ENCODE assay signal across 8 mouse cellular contexts in the genomic region with DNA sequence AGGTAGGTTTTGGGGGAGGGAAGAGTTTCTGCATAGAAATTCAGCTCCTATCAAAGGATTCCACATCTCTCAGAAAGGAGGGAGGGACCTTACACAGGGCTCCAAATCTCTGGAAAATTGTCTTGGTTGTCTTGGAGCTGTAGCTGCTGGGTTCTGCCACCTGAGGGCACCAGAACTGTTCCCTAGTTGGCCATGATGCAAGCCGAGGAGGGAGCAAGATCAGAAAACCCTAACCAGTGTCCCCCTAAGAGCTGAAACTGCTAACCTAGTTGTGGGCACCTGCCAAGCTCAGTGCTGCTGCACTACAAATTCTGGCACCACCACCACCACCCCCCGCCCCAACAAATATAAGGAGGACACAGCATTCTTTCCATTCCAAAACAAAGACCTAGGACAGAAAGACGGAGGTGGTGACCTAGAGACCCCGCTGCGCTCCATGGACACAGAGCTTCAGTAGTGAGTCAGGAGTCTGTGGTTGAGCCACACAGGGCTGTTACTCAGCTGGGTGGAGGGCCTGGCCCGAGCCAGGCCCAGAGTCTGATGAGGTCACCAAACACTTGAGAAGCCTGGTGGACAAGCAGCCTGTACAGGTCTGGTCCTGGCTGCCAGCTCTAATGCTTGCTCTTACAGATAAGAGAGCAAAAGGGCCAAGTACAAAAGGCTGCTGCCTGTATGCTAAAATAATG. TPM values are rescaled to one million over a fixed set of nuclear protein-coding genes. Genes with fewer than 3 reads are reported as not detected.
A peak's percentile ranks its signal among the peaks of the same experiment; 100 is the strongest.
DNase-seq lines count a peak whose midpoint lies in the region; ATAC-seq and TF ChIP-seq lines count a peak whose summit lies in the region.

No protein-coding gene starts in this region.

- H3K4me2 ChIP-seq in hindbrain, embryonic 13.5 days = no peak overlapping the region

- WGBS in spleen, adult 2 months = 74% methylated on average over 6 of the region's 6 CpGs
- WGBS in hindbrain, embryonic 13.5 days = 62% methylated on average over 6 of the region's 6 CpGs

- H3K9me3 ChIP-seq in hindbrain, embryonic 13.5 days = no peaks in the 10 kb centered on the region

- no peaks in the 10 kb centered on the region for H3K27me3 ChIP-seq in spleen, adult 2 months (ENCODE audit: control insufficient read depth, insufficient read depth, low read length)
- H3K27me3 ChIP-seq in hindbrain, embryonic 13.5 days = no peaks in the 10 kb centered on the region

- peak; percentile 55; the same call in 1 of the 2 replicates for TF ChIP-seq CTCF in spleen, adult 2 months (IDR thresholded peaks at IDR 0.05; ENCODE audit: extremely low read depth, insufficient read depth, insufficient read length, insufficient replicate concordance)

- no peak; the same call in 1 of the 2 replicates for ATAC-seq in hindbrain, embryonic 13.5 days (ENCODE audit: low FRiP score)

- no peak overlapping the region for H3K4me3 ChIP-seq in spleen, adult 2 months (ENCODE audit: extremely low read depth, insufficient read depth, insufficient read length)
- no peak overlapping the region for H3K4me3 ChIP-seq in hindbrain, embryonic 13.5 days

- no peak for TF ChIP-seq POLR2A in spleen, adult 2 months (IDR thresholded peaks at IDR 0.05; ENCODE audit: low read depth, low read length)

- 0 out of 2 replicates have a peak overlapping the region, but pooled peaks have one; percentile 8 for H3K9ac ChIP-seq in hindbrain, embryonic 13.5 days

- peak in 1 of 2 experiments; percentile 31 for DNase-seq in spleen, adult 2 months (ENCODE audit: low read depth in 1 of 2, low spot score in 2 of 2)
- DNase-seq in spleen, postnatal 14 days (ENCODE audit: low spot score in 2 of 2) = no peak
- peak; percentile 82 to 83 for DNase-seq in cerebellum, postnatal 14 days
- peak; percentile 70 to 81 for DNase-seq in frontal cortex, postnatal 36 days (ENCODE audit: low spot score in 2 of 2)
- peak; percentile 70 to 81 for DNase-seq in layer of hippocampus, postnatal 10 days (ENCODE audit: low spot score in 2 of 2)
- DNase-seq in lung, postnatal 4 days = peak; percentile 79 to 83
- DNase-seq in skeletal muscle tissue, adult 2 months (ENCODE audit: low read depth, low spot score) = peak; percentile 69

- H3K36me3 ChIP-seq in spleen, adult 2 months (ENCODE audit: control insufficient read depth, insufficient read depth, low read length) = peaks cover 44% of the 10 kb centered on the region
- peaks cover 90% of the 10 kb centered on the region for H3K36me3 ChIP-seq in hindbrain, embryonic 13.5 days

- no peak overlapping the region for H3K27ac ChIP-seq in spleen, adult 2 months (ENCODE audit: insufficient read depth, low read length)
- H3K27ac ChIP-seq in hindbrain, embryonic 13.5 days = no peak overlapping the region

- H3K4me1 ChIP-seq in spleen, adult 2 months (ENCODE audit: control insufficient read depth, insufficient read depth, insufficient read length) = no peaks in the 10 kb centered on the region
- peaks cover 13% of the 10 kb centered on the region for H3K4me1 ChIP-seq in hindbrain, embryonic 13.5 days (replicated peaks)

RNA-seq across cellular contexts. Expression of a gene that starts 31.9 kb away (rescaled TPM):
- polyA plus RNA-seq in spleen, adult 2 months (2012; rRNA removed) = 31.5 and 36.3 TPM in 2 replicates
- 132 and 138 TPM in 2 replicates for polyA plus RNA-seq in hindbrain, embryonic 13.5 days (2015; fragmentation: Nextera tagmentation; extraction: Ambion mirVana)
- 100 to 1,000 TPM; 127 to 128 TPM for total RNA-seq in layer of hippocampus, postnatal 10 days (2021)

Comparison
In these comparisons a context has a peak if more than half of its experiments do, and no peak if none do; other contexts are left out.
1. DNase-seq: peak in cerebellum, postnatal 14 days (2 of 2), frontal cortex, postnatal 36 days (2 of 2), layer of hippocampus, postnatal 10 days (2 of 2), lung, postnatal 4 days (2 of 2) and skeletal muscle tissue, adult 2 months (single experiment); none in spleen, postnatal 14 days (0 of 2).